Mouse (Mus musculus): ENCODE measurements around the gene Dbr1. TPM values are rescaled to one million over a fixed set of nuclear protein-coding genes. Genes with fewer than 3 reads are reported as not detected.

Dbr1 gene
- polyA plus RNA-seq, 1 experiment from 2014 or later = 27.8 TPM

- Histone ChIP-seq H3K36me3 (ENCODE audit: control insufficient read depth, insufficient read depth, low read length) (no peaks in the 10 kb centered on the region), H3K4me3 (ENCODE audit: low read length) (peak overlapping the region; percentile 63), H3K9ac (ENCODE audit: low read depth, low read length) (peak overlapping the region; percentile 75), H3K4me1 (ENCODE audit: control insufficient read depth, insufficient read depth, low read length) (peaks cover 9% of the 10 kb centered on the region), H3K4me2 (ENCODE audit: low read depth, low read length) (peak overlapping the region; percentile 89), H3K9me3 (ENCODE audit: control insufficient read depth, low read length) (no peaks in the 10 kb centered on the region), H3K27ac (ENCODE audit: low read length) (peak overlapping the region; percentile 86), H3K27me3 (replicated peaks; ENCODE audit: control insufficient read depth, insufficient read depth, low read length) (no peaks in the 10 kb centered on the region)
- WGBS = 3% methylated on average over 11 of the region's 11 CpGs
- ATAC-seq = peak; percentile 47
Measured at GRCm38 (mm10) chr9:99630071-99630470, 54.5 kb downstream of the Dbr1 start.

DNA sequence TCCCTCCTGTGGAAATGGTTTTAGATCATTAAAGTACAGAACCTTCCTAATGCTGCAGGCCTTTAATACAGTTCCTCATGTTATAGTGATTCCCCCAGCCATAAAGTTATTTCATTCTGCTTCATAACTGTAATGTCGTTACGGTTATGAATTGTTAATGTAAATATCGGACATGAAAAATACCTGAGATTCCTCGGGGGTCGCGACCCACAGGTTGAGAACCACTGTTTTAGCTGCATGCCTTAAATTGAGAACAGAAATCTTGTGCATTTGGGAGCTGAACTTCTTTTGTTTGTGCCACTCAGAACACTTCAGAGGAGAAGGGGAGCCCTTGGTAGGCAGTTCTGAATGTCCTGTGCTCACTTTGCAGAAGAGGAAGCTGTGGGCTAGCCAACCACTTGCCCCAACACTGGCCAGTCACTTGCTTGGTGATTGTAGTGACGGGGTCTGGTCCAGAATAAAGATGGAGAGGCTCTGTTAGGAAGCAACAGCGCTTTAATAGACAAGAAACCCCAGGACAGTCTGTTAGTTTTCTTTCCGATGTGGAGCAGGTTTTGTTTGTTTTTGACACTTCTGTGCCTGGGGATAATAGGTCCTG, 55.0 kb downstream of the Dbr1 start:
- peak overlapping the region; percentile 89 for H3K4me2 ChIP-seq (ENCODE audit: low read depth, low read length)
- no peaks in the 10 kb centered on the region for H3K27me3 ChIP-seq (replicated peaks; ENCODE audit: control insufficient read depth, insufficient read depth, low read length)
- no peaks in the 10 kb centered on the region for H3K9me3 ChIP-seq (ENCODE audit: control insufficient read depth, low read length)
- H3K27ac ChIP-seq (ENCODE audit: low read length) = no peak overlapping the region
- H3K4me1 ChIP-seq (ENCODE audit: control insufficient read depth, insufficient read depth, low read length) = peaks cover 9% of the 10 kb centered on the region
- H3K9ac ChIP-seq (ENCODE audit: low read depth, low read length) = peak overlapping the region; percentile 75
- peak overlapping the region; percentile 63 for H3K4me3 ChIP-seq (ENCODE audit: low read length)
- WGBS = 48% methylated on average over 9 of the region's 9 CpGs
- ATAC-seq = no peak
- no peaks in the 10 kb centered on the region for H3K36me3 ChIP-seq (ENCODE audit: control insufficient read depth, insufficient read depth, low read length)

- H3K9ac ChIP-seq (ENCODE audit: low read depth, low read length) = no peak overlapping the region
- peaks cover 9% of the 10 kb centered on the region for H3K4me1 ChIP-seq (ENCODE audit: control insufficient read depth, insufficient read depth, low read length)
- WGBS = 50% methylated on average over 2 of the region's 2 CpGs
- no peak for ATAC-seq
- H3K9me3 ChIP-seq (ENCODE audit: control insufficient read depth, low read length) = no peaks in the 10 kb centered on the region
- H3K4me3 ChIP-seq (ENCODE audit: low read length) = no peak overlapping the region; the same call in 1 of the 2 replicates
- H3K4me2 ChIP-seq (ENCODE audit: low read depth, low read length) = no peak overlapping the region
- H3K27ac ChIP-seq (ENCODE audit: low read length) = no peak overlapping the region
- H3K27me3 ChIP-seq (replicated peaks; ENCODE audit: control insufficient read depth, insufficient read depth, low read length) = no peaks in the 10 kb centered on the region
- no peaks in the 10 kb centered on the region for H3K36me3 ChIP-seq (ENCODE audit: control insufficient read depth, insufficient read depth, low read length)
Measured at GRCm38 (mm10) chr9:99631781-99632180, 56.2 kb downstream of the Dbr1 start.

DNA sequence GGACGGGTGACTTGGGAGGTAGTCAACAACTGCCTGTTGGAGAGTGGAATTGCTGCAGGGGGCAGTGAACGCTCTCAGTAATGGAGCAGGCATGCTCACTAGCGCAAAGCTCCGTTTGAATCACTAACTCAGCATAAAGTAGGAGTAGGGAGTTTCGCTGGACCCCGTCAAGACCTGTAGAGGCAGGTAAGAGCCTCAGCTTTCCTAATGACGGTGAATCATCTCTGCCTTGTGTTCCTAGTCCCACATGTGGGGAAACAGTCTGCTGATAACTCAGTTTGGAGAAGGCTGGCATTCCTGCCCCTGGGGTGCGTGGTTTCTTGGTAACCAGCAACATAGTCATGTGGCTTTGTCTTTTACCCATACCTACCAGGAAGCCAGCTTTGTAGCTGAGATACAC, 56.7 kb downstream of the Dbr1 start:
- peaks cover 9% of the 10 kb centered on the region for H3K4me1 ChIP-seq (ENCODE audit: control insufficient read depth, insufficient read depth, low read length)
- H3K27ac ChIP-seq (ENCODE audit: low read length) = no peak overlapping the region
- H3K9ac ChIP-seq (ENCODE audit: low read depth, low read length) = no peak overlapping the region
- no peaks in the 10 kb centered on the region for H3K27me3 ChIP-seq (replicated peaks; ENCODE audit: control insufficient read depth, insufficient read depth, low read length)
- H3K4me3 ChIP-seq (ENCODE audit: low read length) = no peak overlapping the region; the same call in 1 of the 2 replicates
- 58% methylated on average over 8 of the region's 8 CpGs for WGBS
- H3K9me3 ChIP-seq (ENCODE audit: control insufficient read depth, low read length) = no peaks in the 10 kb centered on the region
- H3K4me2 ChIP-seq (ENCODE audit: low read depth, low read length) = no peak overlapping the region
- H3K36me3 ChIP-seq (ENCODE audit: control insufficient read depth, insufficient read depth, low read length) = no peaks in the 10 kb centered on the region
- no peak for ATAC-seq

Other genes with a start within 250 kb of the Dbr1 start
- 0.38 and 0.40 TPM in 2 replicates for gene Esyt3, start 217.2 kb upstream of the Dbr1 start, polyA plus RNA-seq (2015; fragmentation: Nextera tagmentation; extraction: Ambion mirVana)
- 6.8 and 6.9 TPM in 2 replicates for gene Mras, start 138.4 kb upstream of the Dbr1 start, polyA plus RNA-seq (2015; fragmentation: Nextera tagmentation; extraction: Ambion mirVana)
- 0.73 and 0.76 TPM in 2 replicates for gene Nme9, start 124.3 kb upstream of the Dbr1 start, polyA plus RNA-seq (2015; fragmentation: Nextera tagmentation; extraction: Ambion mirVana)
- 25.5 and 28.1 TPM in 2 replicates for gene Armc8, start 6.9 kb upstream of the Dbr1 start, polyA plus RNA-seq (2015; fragmentation: Nextera tagmentation; extraction: Ambion mirVana)
- 1.2 and 1.6 TPM in 2 replicates for gene A4gnt, start 36.7 kb downstream of the Dbr1 start, polyA plus RNA-seq (2015; fragmentation: Nextera tagmentation; extraction: Ambion mirVana)
- gene Dzip1l, start 53.7 kb downstream of the Dbr1 start, polyA plus RNA-seq (2015; fragmentation: Nextera tagmentation; extraction: Ambion mirVana) = 9.9 and 11.2 TPM in 2 replicates
- gene Cldn18, start 141.5 kb downstream of the Dbr1 start, polyA plus RNA-seq (2015; fragmentation: Nextera tagmentation; extraction: Ambion mirVana) = 0.99 and 1.1 TPM in 2 replicates

Measured in intestine, embryonic 16.5 days (tissue).